In genomic region chr2:88743379-88743778, GRCm38 (mm10) we compare ENCODE assay signal across 31 mouse cellular contexts. TPM values are rescaled to one million over a fixed set of nuclear protein-coding genes. Genes with fewer than 3 reads are reported as not detected.
DNase-seq lines count a peak whose midpoint lies in the region.
"Had no signal": no experiment of that assay in that cellular context is flagged by ENCODE, and none has a peak within 500 bp of the region (broad histone marks: within the 10 kb centered on the region; RNA-seq: fewer than 3 reads in every experiment).

No protein-coding gene starts in this region.

- DNase-seq in heart, adult 11 months = peak; percentile 55
- no peak for DNase-seq in heart, postnatal 10 days
- DNase-seq in ES-CJ7 (ENCODE audit: low read depth, low spot score) (peak; percentile 51), R1 (ENCODE audit: low read depth, low spot score) (peak; percentile 80), ZHBTc4 (ENCODE audit: low read depth, low spot score) (peak; percentile 46)
- no peak for DNase-seq in spleen, adult 18-20 months
- no peak for DNase-seq in natural killer cell, adult 2 months (ENCODE audit: low spot score in 2 of 2)
- DNase-seq in thymus, postnatal 0 days (ENCODE audit: low spot score) = no peak
- DNase-seq: adrenal gland, adult 2 months; adrenal gland, adult 8-10 months; adrenal gland, postnatal 10 days; adrenal gland, postnatal 14 days; adrenal gland, postnatal 25 days; adrenal gland, postnatal 36 days; B cell, adult 2 months; cerebellum, adult 11 months; cerebellum, adult 11-12 months; cerebellum, adult 18-20 months; cerebellum, adult 2 months; cerebellum, adult 8-10 months had no signal

- intact Hi-C loops in heart, postnatal 10 days (cut with DNase I) = no loop called here

RNA-seq across cellular contexts. Expression of gene Olfr1198, which starts 7.8 kb away (rescaled TPM):
- total RNA-seq in heart, postnatal 10 days (2021) = not detected
- polyA plus RNA-seq in thymus, postnatal 0 days (2015; fragmentation: Nextera tagmentation; extraction: Ambion mirVana) = not detected in 2 replicates
- total RNA-seq: adrenal gland, adult 18-20 months; adrenal gland, adult 2 months; adrenal gland, adult 8-10 months; adrenal gland, postnatal 10 days; adrenal gland, postnatal 14 days; adrenal gland, postnatal 25 days; adrenal gland, postnatal 36 days; adrenal gland, postnatal 4 days; CH12.LX; ES-E14; MEL had no signal
- polyA plus RNA-seq: activated CD4-positive, CD25-positive, alpha-beta regulatory T cell, adult 4 months; adrenal gland, adult 2 months; brain, embryonic 14.5 days; C2C12; cerebellum, adult 2 months; G1E; Patski had no signal

RNA-seq across cellular contexts. Expression of gene Olfr1197, which starts 11.2 kb away (rescaled TPM):
- total RNA-seq in heart, postnatal 10 days (2021) = not detected
- polyA plus RNA-seq in thymus, postnatal 0 days (2015; fragmentation: Nextera tagmentation; extraction: Ambion mirVana) = not detected in 2 replicates
- total RNA-seq: adrenal gland, adult 18-20 months; adrenal gland, adult 2 months; adrenal gland, adult 8-10 months; adrenal gland, postnatal 10 days; adrenal gland, postnatal 14 days; adrenal gland, postnatal 25 days; adrenal gland, postnatal 36 days; adrenal gland, postnatal 4 days; CH12.LX; ES-E14; MEL had no signal
- polyA plus RNA-seq: activated CD4-positive, CD25-positive, alpha-beta regulatory T cell, adult 4 months; adrenal gland, adult 2 months; brain, embryonic 14.5 days; C2C12; cerebellum, adult 2 months; G1E; Patski had no signal

RNA-seq across cellular contexts. Expression of gene Olfr1199, which starts 16.9 kb away (rescaled TPM):
- total RNA-seq in heart, postnatal 10 days (2021) = not detected
- not detected in 2 replicates for polyA plus RNA-seq in thymus, postnatal 0 days (2015; fragmentation: Nextera tagmentation; extraction: Ambion mirVana)
- total RNA-seq: adrenal gland, adult 18-20 months; adrenal gland, adult 2 months; adrenal gland, adult 8-10 months; adrenal gland, postnatal 10 days; adrenal gland, postnatal 14 days; adrenal gland, postnatal 25 days; adrenal gland, postnatal 36 days; adrenal gland, postnatal 4 days; CH12.LX; ES-E14; MEL had no signal
- polyA plus RNA-seq: activated CD4-positive, CD25-positive, alpha-beta regulatory T cell, adult 4 months; adrenal gland, adult 2 months; brain, embryonic 14.5 days; C2C12; CD4-positive, CD25-positive, alpha-beta regulatory T cell, adult 4 months; cerebellum, adult 2 months; G1E; Patski had no signal

RNA-seq across cellular contexts. Expression of gene Olfr1200, which starts 26.9 kb away (rescaled TPM):
- total RNA-seq in heart, postnatal 10 days (2021) = not detected
- not detected in 2 replicates for polyA plus RNA-seq in thymus, postnatal 0 days (2015; fragmentation: Nextera tagmentation; extraction: Ambion mirVana)
- total RNA-seq: adrenal gland, adult 18-20 months; adrenal gland, adult 2 months; adrenal gland, adult 8-10 months; adrenal gland, postnatal 10 days; adrenal gland, postnatal 14 days; adrenal gland, postnatal 25 days; adrenal gland, postnatal 36 days; adrenal gland, postnatal 4 days; CH12.LX; ES-E14; MEL had no signal
- polyA plus RNA-seq: activated CD4-positive, CD25-positive, alpha-beta regulatory T cell, adult 4 months; adrenal gland, adult 2 months; brain, embryonic 14.5 days; C2C12; cerebellum, adult 2 months; G1E; Patski had no signal

RNA-seq across cellular contexts. Expression of gene Olfr1196, which starts 39.0 kb away (rescaled TPM):
- not detected for total RNA-seq in heart, postnatal 10 days (2021)
- not detected in 2 replicates for polyA plus RNA-seq in thymus, postnatal 0 days (2015; fragmentation: Nextera tagmentation; extraction: Ambion mirVana)
- total RNA-seq: adrenal gland, adult 18-20 months; adrenal gland, adult 2 months; adrenal gland, adult 8-10 months; adrenal gland, postnatal 10 days; adrenal gland, postnatal 14 days; adrenal gland, postnatal 25 days; adrenal gland, postnatal 36 days; adrenal gland, postnatal 4 days; CH12.LX; MEL had no signal
- polyA plus RNA-seq: activated CD4-positive, CD25-positive, alpha-beta regulatory T cell, adult 4 months; adrenal gland, adult 2 months; brain, embryonic 14.5 days; C2C12; CD4-positive, CD25-positive, alpha-beta regulatory T cell, adult 4 months; cerebellum, adult 2 months; G1E; Patski had no signal

Comparison
In these comparisons a context has a peak if more than half of its experiments do, and no peak if none do; other contexts are left out.
1. DNase-seq: peak in heart, adult 11 months (single experiment), ES-CJ7 (single experiment), R1 (single experiment) and ZHBTc4 (single experiment); none in heart, postnatal 10 days (0 of 2), spleen, adult 18-20 months (0 of 2), natural killer cell, adult 2 months (0 of 2) and thymus, postnatal 0 days (single experiment).